Mouse (Mus musculus) E14TG2a.4 (cell line): ENCODE measurements at regions not wholly inside any gene's neighbourhood (a gene's known extent, or its start where the extent isn't known, plus 50 kb on each side); places are given as distances from the start of the nearest gene placed in this dataset.

Experiments used
- CTCF ChIP-seq: conservative IDR thresholded peaks from 2 replicates; pipeline ENCODE4 v1.5.1; 2014; ENCODE audit warnings: low read length
- POU5F1 ChIP-seq: IDR thresholded peaks from 2 replicates; pipeline ENCODE4 v1.6.1; 2014; ENCODE audit warnings: low read length, borderline replicate concordance

DNA sequence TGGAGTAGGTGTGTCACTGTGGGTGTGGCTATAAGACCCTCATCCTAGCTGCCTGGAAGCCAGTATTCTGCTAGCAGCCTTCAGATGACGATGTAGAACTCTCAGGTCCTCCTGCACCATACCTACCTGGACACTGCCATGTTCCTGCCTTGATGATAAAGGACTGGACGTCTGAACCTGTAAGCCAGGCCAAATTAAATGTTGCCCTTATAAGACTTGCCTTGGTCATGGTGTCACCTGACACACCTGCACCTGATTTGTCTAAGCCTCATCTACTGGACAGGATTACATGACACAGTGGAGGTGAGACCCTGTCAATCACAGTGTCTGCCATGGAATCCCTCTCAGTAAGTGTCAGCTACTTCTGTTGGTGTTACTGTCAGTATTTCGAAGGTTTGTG lies 92.5 kb upstream of the Pgrmc2 start:
- TF ChIP-seq CTCF (no peak), POU5F1 (no peak)
